Mouse (Mus musculus) MN1 (cell line): ENCODE measurements around the gene Fam131c.

Experiments used
- DNase-seq: peaks from one replicate; pipeline ENCODE4 v3.0.0-alpha.2; 2016; ENCODE audit warnings: low spot score

Gene Fam131c

GRCm38 (mm10) chr4:141367997-141368791, at the start of gene Fam131c:
Gene Fam131c, plus strand, starts transcription at chr4:141368220.
- DNase-seq, result no peak

GRCm38 (mm10) chr4:141322526-141322925, 45.5 kb upstream of the Fam131c start:
- DNase-seq, result no peak

- DNase-seq, result no peak
Measured at GRCm38 (mm10) chr4:141324771-141325191, 43.2 kb upstream of the Fam131c start.

GRCm38 (mm10) chr4:141325636-141326035, 42.4 kb upstream of the Fam131c start:
- no peak for DNase-seq

GRCm38 (mm10) chr4:141327075-141327474, 40.9 kb upstream of the Fam131c start:
- no peak for DNase-seq

- DNase-seq, result no peak
Measured at GRCm38 (mm10) chr4:141328742-141329141, 39.3 kb upstream of the Fam131c start.

GRCm38 (mm10) chr4:141329968-141330367, 38.1 kb upstream of the Fam131c start:
- DNase-seq, result no peak

- DNase-seq, result no peak
Measured at GRCm38 (mm10) chr4:141331446-141331845, 36.6 kb upstream of the Fam131c start.

- no peak for DNase-seq
Measured at GRCm38 (mm10) chr4:141332258-141332657, 35.8 kb upstream of the Fam131c start.

GRCm38 (mm10) chr4:141334695-141335094, 33.3 kb upstream of the Fam131c start:
- no peak for DNase-seq

- DNase-seq, result no peak
Measured at GRCm38 (mm10) chr4:141335263-141335796, 32.7 kb upstream of the Fam131c start.

GRCm38 (mm10) chr4:141336196-141336595, 31.8 kb upstream of the Fam131c start:
- DNase-seq, result no peak

GRCm38 (mm10) chr4:141337986-141338385, 30.0 kb upstream of the Fam131c start:
- DNase-seq, result no peak

GRCm38 (mm10) chr4:141338853-141339252, 29.2 kb upstream of the Fam131c start:
- DNase-seq, result peak; percentile 34

GRCm38 (mm10) chr4:141341477-141341876, 26.5 kb upstream of the Fam131c start:
- DNase-seq, result no peak

GRCm38 (mm10) chr4:141343515-141343914, 24.5 kb upstream of the Fam131c start:
- DNase-seq, result no peak

- no peak for DNase-seq
Measured at GRCm38 (mm10) chr4:141345219-141345618, 22.8 kb upstream of the Fam131c start.

- DNase-seq, result no peak
Measured at GRCm38 (mm10) chr4:141347365-141347797, 20.6 kb upstream of the Fam131c start.

GRCm38 (mm10) chr4:141348616-141349015, 19.4 kb upstream of the Fam131c start:
- DNase-seq, result no peak

- no peak for DNase-seq
Measured at GRCm38 (mm10) chr4:141350015-141350414, 18.0 kb upstream of the Fam131c start.

GRCm38 (mm10) chr4:141351972-141352371, 16.0 kb upstream of the Fam131c start:
- no peak for DNase-seq

GRCm38 (mm10) chr4:141352986-141353385, 15.0 kb upstream of the Fam131c start:
- DNase-seq, result no peak

GRCm38 (mm10) chr4:141353868-141354267, 14.2 kb upstream of the Fam131c start:
- no peak for DNase-seq

GRCm38 (mm10) chr4:141357811-141358210, 10.2 kb upstream of the Fam131c start:
- DNase-seq, result no peak
